ENCODE assay signal across 20 mouse cellular contexts in the genomic region with DNA sequence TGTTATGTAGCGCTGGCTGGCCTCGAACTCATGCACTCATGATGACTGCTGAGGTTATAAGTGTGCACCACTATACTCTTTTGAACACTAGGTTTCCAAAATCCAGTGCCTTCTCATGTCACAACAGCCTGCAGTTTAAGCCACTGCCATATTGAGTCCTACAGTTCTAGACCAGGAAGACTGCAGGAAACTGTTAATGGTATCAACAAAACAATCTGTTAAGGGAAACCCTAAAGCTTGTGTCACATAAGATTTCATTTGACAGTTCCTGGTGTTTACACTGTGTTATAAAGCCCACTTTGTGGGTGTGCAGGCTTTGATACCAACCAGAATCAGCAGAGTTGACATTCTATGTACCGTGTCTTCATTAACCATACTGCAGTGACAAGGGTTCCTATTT.
"Had no signal": no experiment of that assay in that cellular context is flagged by ENCODE, and none has a peak within 500 bp of the region (broad histone marks: within the 10 kb centered on the region; RNA-seq: fewer than 3 reads in every experiment).

No protein-coding gene starts in this region.

- DNase-seq: lung, adult 18-20 months; lung, embryonic 14.5 days; lung, postnatal 10 days; lung, postnatal 4 days; midbrain, embryonic 14.5 days; retina, postnatal 1 day; right cerebral cortex, adult 18-20 months; right cerebral cortex, postnatal 25 days; right cerebral cortex, postnatal 4 days; spleen, adult 18-20 months; thymus, adult 18-20 months; thymus, postnatal 14 days; thymus, postnatal 36 days had no signal

- H3K4me3 ChIP-seq: megakaryocyte, embryonic 14.5 days; midbrain, embryonic 10.5 days; midbrain, embryonic 12.5 days; myocyte; neural tube, embryonic 13.5 days; neural tube, embryonic 15.5 days had no signal

- H3K27ac ChIP-seq: midbrain, embryonic 10.5 days; midbrain, embryonic 12.5 days; neural tube, embryonic 13.5 days; neural tube, embryonic 15.5 days had no signal

- ATAC-seq: midbrain, embryonic 16.5 days had no signal
